Mouse (Mus musculus): ENCODE results near the gene Osm. TPM values are rescaled to one million over a fixed set of nuclear protein-coding genes. Genes with fewer than 3 reads are reported as not detected.

The Osm gene
- polyA plus RNA-seq, 1 experiment from 2014 or later: 0.06 TPM

Other genes starting within 250 kb of the Osm start
- 0.09 TPM in 2 replicates for gene Sec14l4, start 205.0 kb upstream of the Osm start, polyA plus RNA-seq (2015; fragmentation: Nextera tagmentation; extraction: Ambion mirVana)
- gene Sec14l3, start 171.6 kb upstream of the Osm start, polyA plus RNA-seq (2015; fragmentation: Nextera tagmentation; extraction: Ambion mirVana): not detected in 2 replicates
- gene Mtfp1, start 141.0 kb upstream of the Osm start, polyA plus RNA-seq (2015; fragmentation: Nextera tagmentation; extraction: Ambion mirVana): 6.3 and 7.4 TPM in 2 replicates
- 2.5 and 3.5 TPM in 2 replicates for gene Sec14l2, start 113.0 kb upstream of the Osm start, polyA plus RNA-seq (2015; fragmentation: Nextera tagmentation; extraction: Ambion mirVana)
- gene Rnf215, start 101.2 kb upstream of the Osm start, polyA plus RNA-seq (2015; fragmentation: Nextera tagmentation; extraction: Ambion mirVana): 38.6 and 39.0 TPM in 2 replicates
- 9.5 and 10.3 TPM in 2 replicates for gene Ccdc157, start 76.1 kb upstream of the Osm start, polyA plus RNA-seq (2015; fragmentation: Nextera tagmentation; extraction: Ambion mirVana)
- 57.0 and 65.7 TPM in 2 replicates for gene Sf3a1, start 76.1 kb upstream of the Osm start, polyA plus RNA-seq (2015; fragmentation: Nextera tagmentation; extraction: Ambion mirVana)
- 40.2 and 42.3 TPM in 2 replicates for gene Tbc1d10a, start 49.6 kb upstream of the Osm start, polyA plus RNA-seq (2015; fragmentation: Nextera tagmentation; extraction: Ambion mirVana)
- 4.5 and 4.7 TPM in 2 replicates for gene Castor1, start 18.2 kb upstream of the Osm start, polyA plus RNA-seq (2015; fragmentation: Nextera tagmentation; extraction: Ambion mirVana)
- 0.08 TPM in 2 replicates for gene Lif, start 21.1 kb downstream of the Osm start, polyA plus RNA-seq (2015; fragmentation: Nextera tagmentation; extraction: Ambion mirVana)
- 0.36 and 0.38 TPM in 2 replicates for gene Hormad2, start 204.7 kb downstream of the Osm start, polyA plus RNA-seq (2015; fragmentation: Nextera tagmentation; extraction: Ambion mirVana)

Measured in limb, embryonic 13.5 days (tissue).